Mouse (Mus musculus) E14TG2a.4 (cell line): ENCODE measurements at regions not wholly inside any gene's neighbourhood (a gene's known extent, or its start where the extent isn't known, plus 50 kb on each side); places are given as distances from the start of the nearest gene placed in this dataset.

Source experiments
- CTCF ChIP-seq: conservative IDR thresholded peaks from 2 replicates; pipeline ENCODE4 v1.5.1; 2014; ENCODE audit warnings: low read length
- NANOG ChIP-seq: IDR thresholded peaks from 2 replicates; pipeline ENCODE4 v1.6.1; 2014; ENCODE audit warnings: borderline replicate concordance, low read length, mixed read lengths
- POU5F1 ChIP-seq: IDR thresholded peaks from 2 replicates; pipeline ENCODE4 v1.6.1; 2014; ENCODE audit warnings: low read length, borderline replicate concordance

DNA sequence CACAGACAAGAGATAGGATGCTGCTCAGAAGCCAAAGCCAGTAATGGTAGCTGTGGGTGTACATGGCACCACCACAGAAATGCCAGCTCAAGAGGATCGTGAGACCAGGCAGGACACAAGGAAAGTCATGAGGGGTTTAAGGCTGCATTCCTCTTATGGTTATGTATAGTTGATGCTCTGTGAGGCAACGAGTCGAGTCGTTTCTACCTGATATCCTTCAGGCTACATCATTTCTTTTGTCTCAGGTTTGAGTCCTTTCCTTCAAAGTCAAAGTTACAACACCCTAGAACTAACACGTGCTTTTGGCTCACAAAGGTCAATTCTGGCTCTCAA is 317.8 kb downstream of the Sorl1 start:
- no peak for TF ChIP-seq CTCF
- TF ChIP-seq POU5F1 = no peak
- TF ChIP-seq NANOG = no peak
